Mouse (Mus musculus): ENCODE measurements around the gene Col24a1.

The Col24a1 gene

DNA sequence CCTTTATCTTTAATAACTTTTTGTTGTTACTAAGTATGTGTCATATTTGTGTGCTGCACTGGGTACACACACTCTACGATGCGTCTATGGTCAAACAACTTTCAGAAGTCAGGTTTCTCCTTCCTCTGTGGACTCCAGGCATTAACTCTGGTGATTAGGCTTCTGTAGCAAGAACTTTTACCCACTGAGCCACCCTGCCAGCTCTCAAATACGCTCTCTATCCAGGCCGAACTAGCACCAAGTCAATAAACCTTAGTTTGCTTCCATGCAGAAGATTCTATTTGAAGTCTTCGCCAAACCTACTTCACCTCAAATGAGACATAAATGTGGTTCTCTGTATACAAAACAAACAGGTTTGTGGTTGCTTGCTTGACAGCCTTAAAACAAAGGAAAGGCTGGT is 267.4 kb downstream of the Col24a1 start:
- DNase-seq (ENCODE audit: extremely low read depth, low read depth): no peak

DNA sequence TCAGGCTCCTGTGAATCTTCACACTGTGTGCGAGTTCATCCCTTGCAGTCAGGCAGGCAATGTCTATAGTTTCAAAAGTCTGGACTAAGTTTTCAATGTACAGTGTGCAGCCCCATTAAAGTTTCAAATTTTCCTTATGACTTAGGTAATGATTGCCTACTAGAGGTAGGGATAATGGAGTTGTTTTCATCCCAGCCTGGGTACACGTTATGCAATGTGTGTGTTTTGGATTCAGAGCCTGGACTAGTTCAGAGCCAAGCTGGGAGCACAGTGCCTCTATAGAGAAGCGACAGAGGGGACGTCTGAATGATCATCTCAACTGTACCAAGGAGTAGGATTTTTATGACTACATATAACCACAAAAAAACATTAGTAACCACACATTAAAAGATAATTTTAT is 267.8 kb downstream of the Col24a1 start:
- no peak for DNase-seq (ENCODE audit: extremely low read depth, low read depth)

- no peak for DNase-seq (ENCODE audit: extremely low read depth, low read depth)
Measured at GRCm38 (mm10) chr3:145574468-145574867, 282.2 kb downstream of the Col24a1 start.

- peak; percentile 92 for DNase-seq (ENCODE audit: extremely low read depth, low read depth)
Measured at GRCm38 (mm10) chr3:145575340-145575739, 283.1 kb downstream of the Col24a1 start.

GRCm38 (mm10) chr3:145575743-145576481 is 283.6 kb downstream of the Col24a1 start, which contains the start of gene Znhit6:
Gene Znhit6, plus strand, starts transcription at chr3:145576205.
- DNase-seq (ENCODE audit: extremely low read depth, low read depth): peak; percentile 96

GRCm38 (mm10) chr3:145576482-145576822 is 284.2 kb downstream of the Col24a1 start:
- DNase-seq (ENCODE audit: extremely low read depth, low read depth): no peak

- no peak for DNase-seq (ENCODE audit: extremely low read depth, low read depth)
Measured at GRCm38 (mm10) chr3:145576876-145577275, 284.6 kb downstream of the Col24a1 start.

GRCm38 (mm10) chr3:145583043-145583442 is 290.8 kb downstream of the Col24a1 start:
- no peak for DNase-seq (ENCODE audit: extremely low read depth, low read depth)

DNA sequence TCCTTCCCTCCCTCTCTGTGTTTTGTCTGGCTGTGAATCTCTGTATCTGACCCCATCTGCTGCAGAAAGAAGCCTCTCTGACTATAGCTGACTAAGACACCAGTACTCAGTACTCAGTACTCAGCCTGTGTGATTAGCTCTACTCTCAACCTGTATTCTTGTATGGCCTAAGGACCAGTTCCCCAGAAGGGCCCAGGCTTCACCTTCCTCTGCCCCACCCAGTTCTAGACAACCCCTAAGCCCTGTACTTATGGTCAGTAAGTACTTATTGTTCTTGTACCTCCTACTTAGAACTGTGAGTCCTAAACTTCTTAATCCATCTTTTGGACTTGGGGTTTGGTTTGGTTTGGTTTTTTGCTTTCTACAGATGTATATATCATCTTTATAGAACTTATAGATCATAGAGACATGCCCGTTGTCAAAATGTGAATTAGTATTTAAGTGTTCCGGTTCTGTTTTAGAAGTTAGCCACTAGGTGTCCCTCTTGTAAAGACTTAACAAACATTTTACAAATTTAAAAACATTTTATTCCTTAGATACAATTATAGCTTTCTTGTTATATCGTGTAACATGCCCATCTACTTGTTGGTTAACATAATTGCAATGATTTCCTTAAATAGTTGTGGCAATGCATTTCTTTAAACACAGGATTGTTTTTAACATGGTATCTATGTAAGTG is 291.4 kb downstream of the Col24a1 start:
- DNase-seq (ENCODE audit: extremely low read depth, low read depth): no peak

DNA sequence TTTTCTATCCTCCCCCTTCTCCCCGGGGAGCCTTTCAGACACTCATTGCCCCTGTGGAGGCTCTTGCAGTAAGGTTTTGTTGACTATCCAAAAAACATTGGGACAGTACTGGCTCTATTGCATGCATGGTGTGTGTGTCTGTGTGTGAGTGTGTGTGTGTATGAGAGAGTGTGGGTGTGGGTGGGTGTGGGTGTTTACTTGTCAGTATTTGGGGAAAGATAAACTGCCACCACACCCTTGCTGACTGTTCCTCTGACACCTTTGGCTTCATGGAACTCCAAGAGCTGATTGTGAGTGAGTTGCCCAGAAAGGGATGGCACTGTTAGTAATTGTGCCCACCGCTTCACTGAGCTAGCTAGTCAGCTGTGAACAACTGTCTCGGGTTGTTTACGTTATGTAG is 298.3 kb downstream of the Col24a1 start:
- DNase-seq (ENCODE audit: extremely low read depth, low read depth): no peak

DNA sequence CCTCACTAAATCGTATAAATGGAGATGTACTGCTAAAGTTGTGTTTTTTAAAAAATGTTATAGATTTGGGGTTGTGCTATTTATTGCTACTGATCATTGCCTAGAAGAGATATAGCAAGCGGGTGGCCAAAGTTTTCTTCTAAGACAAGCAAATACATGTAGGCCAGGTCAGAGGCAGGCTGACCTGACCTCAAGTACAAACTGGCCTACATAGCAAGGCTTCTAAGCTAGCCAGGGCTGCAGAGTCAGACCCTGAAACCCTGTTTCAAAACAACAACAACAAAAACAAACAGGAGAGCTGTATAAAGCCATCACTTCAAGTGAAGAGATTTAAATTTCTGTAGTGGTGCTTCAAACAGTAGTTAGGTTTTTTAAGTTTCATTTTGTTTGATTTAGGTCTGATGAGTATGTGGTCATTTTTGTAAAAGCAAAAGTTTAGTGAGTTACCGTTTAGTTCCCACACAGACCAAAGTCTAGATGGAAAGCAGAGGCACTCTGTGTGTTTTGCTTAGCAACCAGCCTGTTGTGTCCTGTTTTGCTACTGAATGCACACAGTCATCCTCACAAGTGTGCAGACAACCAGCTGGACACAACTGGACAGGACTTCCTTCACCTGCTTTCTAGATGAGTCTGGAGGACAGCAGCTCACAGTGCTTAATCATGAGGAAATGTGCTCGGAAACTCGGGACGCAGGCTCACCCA is 299.7 kb downstream of the Col24a1 start:
- DNase-seq (ENCODE audit: extremely low read depth, low read depth): no peak

- DNase-seq (ENCODE audit: extremely low read depth, low read depth): no peak
Measured at GRCm38 (mm10) chr3:145595354-145595753, 303.1 kb downstream of the Col24a1 start.

GRCm38 (mm10) chr3:145599059-145599458 is 306.8 kb downstream of the Col24a1 start:
- no peak for DNase-seq (ENCODE audit: extremely low read depth, low read depth)

GRCm38 (mm10) chr3:145600801-145601200 is 308.5 kb downstream of the Col24a1 start:
- DNase-seq (ENCODE audit: extremely low read depth, low read depth): no peak

DNA sequence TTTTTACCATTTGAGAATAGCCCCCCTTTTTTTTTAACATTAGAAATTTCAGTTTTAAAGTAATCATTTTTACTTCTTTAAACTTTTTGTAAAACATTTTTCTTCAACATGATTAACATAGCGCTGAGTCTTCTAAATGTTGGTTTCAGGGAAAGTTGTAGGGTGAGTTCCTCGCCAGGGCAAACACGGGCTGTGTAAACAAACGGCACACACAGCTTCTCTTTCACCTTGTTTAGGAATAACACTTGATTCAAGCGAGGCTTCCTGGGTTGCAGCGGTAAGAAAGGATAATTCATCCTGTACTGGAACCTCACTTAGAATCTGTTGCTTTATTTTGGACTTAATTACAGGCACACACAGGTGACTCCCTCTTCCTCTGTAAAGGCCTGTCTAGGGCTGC is 309.1 kb downstream of the Col24a1 start:
- no peak for DNase-seq (ENCODE audit: extremely low read depth, low read depth)

Data from MEL-GATA-1-ER (cell line).